Mouse (Mus musculus): ENCODE measurements around the gene Prap1.

DNA sequence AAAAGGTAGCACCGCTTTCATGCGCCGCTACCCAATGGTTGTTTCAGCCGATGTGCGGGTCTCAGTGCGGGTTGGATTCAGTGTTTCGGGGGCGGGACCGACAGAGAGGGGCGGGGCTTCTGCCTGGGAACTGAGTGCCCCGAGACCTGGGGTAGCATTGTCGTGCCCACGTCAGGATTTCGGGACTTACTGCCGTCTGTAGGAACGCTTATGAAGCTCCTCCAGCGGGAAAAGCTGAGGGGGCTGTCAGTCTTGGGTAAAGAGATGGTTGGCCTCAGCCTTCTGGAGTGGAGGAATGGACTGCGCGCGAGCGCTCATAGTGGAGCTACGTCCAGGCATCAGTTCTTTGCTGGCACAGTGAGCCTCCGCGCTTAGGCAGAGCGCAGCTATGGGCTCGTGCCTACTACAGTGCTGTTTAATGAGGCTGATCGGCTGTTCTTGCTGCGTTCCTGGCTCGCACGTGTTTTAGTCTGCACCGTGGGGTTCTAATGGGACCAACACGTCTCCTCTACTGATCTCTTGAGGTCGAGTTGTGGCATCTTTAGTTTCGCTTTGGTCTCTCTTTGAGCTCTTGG, 44.0 kb upstream of the Prap1 start:
- TF ChIP-seq POLR2A (IDR thresholded peaks at IDR 0.05; ENCODE audit: extremely low read depth, insufficient read depth, low read length) (no peak), CTCF (IDR thresholded peaks at IDR 0.05; ENCODE audit: low read depth, low read length) (no peak)
